Mouse (Mus musculus): ENCODE results near the gene Mllt10. TPM values are rescaled to one million over a fixed set of nuclear protein-coding genes. Genes with fewer than 3 reads are reported as not detected.

Mllt10 gene
- 51.8 and 53.9 TPM in 2 replicates for polyA plus RNA-seq (2012; rRNA removed)

DNA sequence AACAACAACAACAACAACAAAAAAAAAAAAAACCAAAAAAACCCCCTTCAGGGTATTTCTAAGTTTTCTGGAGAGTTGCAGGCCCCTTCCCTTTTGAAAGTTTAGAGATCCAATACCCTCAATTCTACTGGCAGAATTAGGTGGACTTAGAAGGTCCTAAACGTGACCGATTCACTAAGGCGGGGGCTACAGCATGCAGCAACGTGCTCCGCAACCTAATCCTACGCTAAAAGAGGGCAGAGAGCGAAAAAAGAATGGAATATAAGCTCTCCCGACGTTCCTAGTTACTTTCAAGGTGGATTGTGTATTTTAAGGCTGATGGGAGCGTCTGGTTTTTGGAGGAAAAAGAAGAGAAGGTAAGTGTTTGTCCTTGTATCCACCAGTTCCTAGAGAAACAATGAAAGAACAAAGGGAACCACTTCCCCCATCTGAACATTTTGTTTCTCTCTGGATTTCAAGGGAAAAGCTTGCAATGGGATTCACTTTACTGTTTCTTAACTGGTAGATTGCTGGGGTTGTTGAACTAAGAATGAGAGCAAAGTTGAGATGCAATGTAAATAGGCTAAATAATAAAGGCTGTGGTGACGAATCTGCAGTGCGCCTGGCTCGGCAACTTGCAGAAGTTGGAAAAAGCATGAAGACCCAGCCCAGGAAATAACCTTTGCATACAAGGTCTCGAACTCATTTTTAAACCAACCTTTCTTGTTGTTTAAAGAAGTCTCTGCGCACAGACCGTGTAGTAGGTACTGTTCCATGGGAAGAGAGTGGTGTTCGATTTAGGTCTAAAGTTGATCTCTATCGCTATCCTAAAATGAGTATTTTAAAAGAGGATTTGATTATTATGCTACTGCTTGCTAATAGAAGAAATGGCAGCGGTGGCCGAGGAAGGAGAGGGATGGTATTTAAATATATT lies at the start of gene Mllt10:
TSS of gene Mllt10 (plus strand) at position 222 of the 913 bp plus-strand sequence.

GRCm38 (mm10) chr2:18037491-18037890 lies 17.5 kb upstream of the Mllt10 start, which contains the start of gene A930004D18Rik:
Gene A930004D18Rik (minus strand): TSS chr2:18037737.

DNA sequence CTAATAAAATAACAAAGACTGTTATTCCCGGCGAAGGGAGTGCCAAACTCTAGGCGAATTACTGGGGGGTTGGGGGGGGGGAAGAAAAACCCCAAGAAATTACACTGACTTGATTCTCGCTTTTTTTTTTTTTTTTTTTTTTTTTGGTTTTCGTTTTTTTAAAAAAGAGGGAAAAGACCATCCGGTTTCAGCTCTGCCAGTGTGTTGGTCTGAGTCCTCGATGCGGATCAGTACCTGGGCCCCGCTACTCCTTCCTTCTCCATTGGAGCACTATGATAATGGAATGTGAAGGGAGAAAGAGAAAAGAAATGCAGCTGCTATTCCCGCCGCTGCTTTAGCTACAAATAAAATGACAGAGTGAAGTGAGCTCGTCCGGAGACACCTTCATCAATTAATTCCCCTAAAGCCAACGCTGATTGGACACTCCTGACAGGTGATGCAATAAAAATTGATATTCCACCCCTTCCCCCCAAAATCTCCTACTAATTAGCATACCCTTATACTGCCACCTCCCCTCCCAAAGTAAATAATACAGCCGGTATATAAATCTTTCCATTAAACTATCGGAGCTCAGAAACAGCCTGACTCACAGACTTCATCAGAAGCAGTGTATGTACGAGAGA lies 6.5 kb upstream of the Mllt10 start, which contains the start of gene Skida1:
TSS of gene Skida1 (minus strand) at position 599 of the 623 bp plus-strand sequence.

Other genes with a start within 250 kb of the Mllt10 start
- not detected in 2 replicates for gene H2al2a, start 58.3 kb upstream of the Mllt10 start, polyA plus RNA-seq (2012; rRNA removed)
- gene A930004D18Rik, start 17.5 kb upstream of the Mllt10 start, polyA plus RNA-seq (2012; rRNA removed) = 5.9 and 6.7 TPM in 2 replicates
- 27.3 and 36.0 TPM in 2 replicates for gene Skida1, start 6.2 kb upstream of the Mllt10 start, polyA plus RNA-seq (2012; rRNA removed)

Measured in central nervous system, embryonic 14 days (tissue).